Mouse (Mus musculus): ENCODE results near the gene S100a13. TPM values are rescaled to one million over a fixed set of nuclear protein-coding genes. Genes with fewer than 3 reads are reported as not detected.

S100a13 gene
- polyA plus RNA-seq (2015; fragmentation: Nextera tagmentation; extraction: Ambion mirVana): 34.7 and 39.0 TPM in 2 replicates

- Histone ChIP-seq H3K9ac (peak within 1 kb of the TSS; percentile 32), H3K27ac (peak within 1 kb of the TSS; percentile 57), H3K36me3 (no peaks in the 10 kb centered on the region), H3K4me1 (peaks cover 20% of the 10 kb centered on the region), H3K4me2 (peak within 1 kb of the TSS; percentile 92), H3K4me3 (replicated peaks) (peak within 1 kb of the TSS; percentile 46), H3K9me3 (no peaks in the 10 kb centered on the region), H3K27me3 (replicated peaks) (no peaks in the 10 kb centered on the region)
- 4% methylated on average over 24 of the region's 25 CpGs for WGBS
- ATAC-seq (ENCODE audit: insufficient read depth, low FRiP score, low read depth): peak; percentile 56
These were observed at the start of gene S100a13, which contains the start of gene S100a1 for GRCm38 (mm10) chr3:90513796-90514590. Gene S100a13, plus strand, starts transcription at chr3:90514435. Gene S100a1, minus strand, starts transcription at chr3:90514392.

GRCm38 (mm10) chr3:90464552-90465080 is 49.6 kb upstream of the S100a13 start:
- H3K4me2 ChIP-seq: peak overlapping the region; percentile 94
- H3K27me3 ChIP-seq (replicated peaks): peaks cover 25% of the 10 kb centered on the region
- peak overlapping the region; percentile 24; the same call in 1 of the 2 replicates for H3K9ac ChIP-seq
- peak; percentile 13; the same call in 1 of the 2 replicates for ATAC-seq (ENCODE audit: insufficient read depth, low FRiP score, low read depth)
- H3K4me1 ChIP-seq: peaks cover 7% of the 10 kb centered on the region; the same call in 1 of the 2 replicates
- no peaks in the 10 kb centered on the region for H3K36me3 ChIP-seq
- peak overlapping the region; percentile 54 for H3K4me3 ChIP-seq (replicated peaks)
- H3K27ac ChIP-seq: no peak overlapping the region
- no peaks in the 10 kb centered on the region for H3K9me3 ChIP-seq
- 16% methylated on average over 37 of the region's 37 CpGs for WGBS

- Histone ChIP-seq H3K36me3 (no peaks in the 10 kb centered on the region), H3K9ac (peak overlapping the region; percentile 24; the same call in 1 of the 2 replicates), H3K27me3 (replicated peaks) (peaks cover 25% of the 10 kb centered on the region), H3K4me3 (replicated peaks) (peak overlapping the region; percentile 54), H3K4me1 (peaks cover 7% of the 10 kb centered on the region; the same call in 1 of the 2 replicates), H3K27ac (no peak overlapping the region), H3K9me3 (no peaks in the 10 kb centered on the region), H3K4me2 (peak overlapping the region; percentile 94)
- peak; percentile 25; the same call in 1 of the 2 replicates for ATAC-seq (ENCODE audit: insufficient read depth, low FRiP score, low read depth)
- WGBS: 2% methylated on average over 75 of the region's 75 CpGs
These were observed 49.1 kb upstream of the S100a13 start for GRCm38 (mm10) chr3:90465081-90465685.

- peak within 1 kb of the TSS; percentile 24; the same call in 1 of the 2 replicates for H3K9ac ChIP-seq
- 0% methylated on average over 32 of the region's 49 CpGs for WGBS
- H3K9me3 ChIP-seq: no peaks in the 10 kb centered on the region
- peak; percentile 36; the same call in 1 of the 2 replicates for ATAC-seq (ENCODE audit: insufficient read depth, low FRiP score, low read depth)
- H3K4me3 ChIP-seq (replicated peaks): peak within 1 kb of the TSS; percentile 54
- H3K36me3 ChIP-seq: no peaks in the 10 kb centered on the region
- peak within 1 kb of the TSS; percentile 94 for H3K4me2 ChIP-seq
- peaks cover 25% of the 10 kb centered on the region for H3K27me3 ChIP-seq (replicated peaks)
- peaks cover 7% of the 10 kb centered on the region; the same call in 1 of the 2 replicates for H3K4me1 ChIP-seq
- H3K27ac ChIP-seq: no peak within 1 kb of the TSS
These were observed 48.4 kb upstream of the S100a13 start, which contains the start of gene Npr1 for GRCm38 (mm10) chr3:90465686-90466310. Gene Npr1, minus strand, starts transcription at chr3:90465866.

- no peak overlapping the region for H3K9ac ChIP-seq
- no peaks in the 10 kb centered on the region for H3K36me3 ChIP-seq
- H3K27me3 ChIP-seq (replicated peaks): peaks cover 25% of the 10 kb centered on the region
- under 1% methylated on average over 15 of the region's 15 CpGs for WGBS
- H3K4me2 ChIP-seq: peak overlapping the region; percentile 94
- H3K4me3 ChIP-seq (replicated peaks): peak overlapping the region; percentile 54
- peaks cover 7% of the 10 kb centered on the region; the same call in 1 of the 2 replicates for H3K4me1 ChIP-seq
- peak; percentile 33; the same call in 1 of the 2 replicates for ATAC-seq (ENCODE audit: insufficient read depth, low FRiP score, low read depth)
- H3K9me3 ChIP-seq: no peaks in the 10 kb centered on the region
- H3K27ac ChIP-seq: no peak overlapping the region
These were observed 47.9 kb upstream of the S100a13 start for GRCm38 (mm10) chr3:90466311-90466766.

GRCm38 (mm10) chr3:90467618-90468300 is 46.5 kb upstream of the S100a13 start:
- peaks cover 7% of the 10 kb centered on the region; the same call in 1 of the 2 replicates for H3K4me1 ChIP-seq
- no peaks in the 10 kb centered on the region for H3K36me3 ChIP-seq
- no peak overlapping the region for H3K4me3 ChIP-seq (replicated peaks)
- WGBS: 90% methylated on average over 10 of the region's 10 CpGs
- H3K27ac ChIP-seq: no peak overlapping the region
- H3K4me2 ChIP-seq: no peak overlapping the region
- no peaks in the 10 kb centered on the region for H3K9me3 ChIP-seq
- ATAC-seq (ENCODE audit: insufficient read depth, low FRiP score, low read depth): no peak
- H3K27me3 ChIP-seq (replicated peaks): peaks cover 25% of the 10 kb centered on the region
- H3K9ac ChIP-seq: no peak overlapping the region

GRCm38 (mm10) chr3:90472213-90472612 is 42.0 kb upstream of the S100a13 start:
- H3K4me2 ChIP-seq: no peak overlapping the region
- H3K36me3 ChIP-seq: no peaks in the 10 kb centered on the region
- H3K27me3 ChIP-seq (replicated peaks): no peaks in the 10 kb centered on the region
- peaks cover 5% of the 10 kb centered on the region; the same call in 1 of the 2 replicates for H3K4me1 ChIP-seq
- H3K9me3 ChIP-seq: no peaks in the 10 kb centered on the region
- H3K9ac ChIP-seq: no peak overlapping the region
- no peak for ATAC-seq (ENCODE audit: insufficient read depth, low FRiP score, low read depth)
- H3K4me3 ChIP-seq (replicated peaks): no peak overlapping the region
- WGBS: 29% methylated on average over 3 of the region's 3 CpGs
- H3K27ac ChIP-seq: no peak overlapping the region

- Histone ChIP-seq H3K36me3 (peaks cover 11% of the 10 kb centered on the region; the same call in 1 of the 2 replicates), H3K27ac (no peak overlapping the region), H3K4me1 (peaks cover 6% of the 10 kb centered on the region; the same call in 1 of the 2 replicates), H3K4me3 (replicated peaks) (peak overlapping the region; percentile 38), H3K9me3 (no peaks in the 10 kb centered on the region), H3K27me3 (replicated peaks) (no peaks in the 10 kb centered on the region), H3K4me2 (peak overlapping the region; percentile 36), H3K9ac (no peak overlapping the region)
- 34% methylated on average over 16 of the region's 16 CpGs for WGBS
- no peak for ATAC-seq (ENCODE audit: insufficient read depth, low FRiP score, low read depth)
These were observed 38.9 kb upstream of the S100a13 start for GRCm38 (mm10) chr3:90475151-90475830.

- WGBS: under 1% methylated on average over 45 of the region's 45 CpGs
These were observed 38.2 kb upstream of the S100a13 start, which contains the start of gene Ilf2 for GRCm38 (mm10) chr3:90475831-90476611. Gene Ilf2, plus strand, starts transcription at chr3:90476126.

GRCm38 (mm10) chr3:90486998-90487397 is 27.2 kb upstream of the S100a13 start:
- Histone ChIP-seq H3K27ac (no peak overlapping the region), H3K9ac (no peak overlapping the region), H3K36me3 (peaks cover 52% of the 10 kb centered on the region), H3K4me2 (no peak overlapping the region), H3K4me3 (replicated peaks) (no peak overlapping the region), H3K27me3 (replicated peaks) (no peaks in the 10 kb centered on the region), H3K9me3 (no peaks in the 10 kb centered on the region), H3K4me1 (peaks cover 6% of the 10 kb centered on the region)
- WGBS: 80% methylated on average over 5 of the region's 5 CpGs
- ATAC-seq (ENCODE audit: insufficient read depth, low FRiP score, low read depth): no peak

More at GRCm38 (mm10) chr3:90475831-90476611, 38.2 kb upstream of the S100a13 start, which contains the start of gene Ilf2:
- H3K27ac ChIP-seq: peak within 1 kb of the TSS; percentile 93
- peaks cover 15% of the 10 kb centered on the region; the same call in 1 of the 2 replicates for H3K36me3 ChIP-seq
- H3K4me1 ChIP-seq: peaks cover 6% of the 10 kb centered on the region; the same call in 1 of the 2 replicates
- H3K4me2 ChIP-seq: peak within 1 kb of the TSS; percentile 69
- H3K9ac ChIP-seq: peak within 1 kb of the TSS; percentile 99
- no peaks in the 10 kb centered on the region for H3K27me3 ChIP-seq (replicated peaks)
- no peaks in the 10 kb centered on the region for H3K9me3 ChIP-seq
- peak within 1 kb of the TSS; percentile 94 for H3K4me3 ChIP-seq (replicated peaks)
- ATAC-seq (ENCODE audit: insufficient read depth, low FRiP score, low read depth): peak; percentile 99

Measured in stomach, embryonic 15.5 days (tissue).